Mouse (Mus musculus) ovary, adult 18-20 months (tissue): ENCODE results near the gene Egfl6.
"Not testable (repeated sequence)": the region's sequence is repeated elsewhere in the genome, so short reads cannot be mapped to it uniquely, and the experiment has no call there.

Source experiments
- DNase-seq: peaks from one replicate; pipeline ENCODE4 v3.0.0; 2022; ENCODE audit warnings: low spot score, mixed read lengths

Gene Egfl6

GRCm38 (mm10) chrX:166516631-166517030 lies 68.9 kb downstream of the Egfl6 start:
- no peak for DNase-seq

GRCm38 (mm10) chrX:166515923-166516322 lies 69.6 kb downstream of the Egfl6 start:
- no peak for DNase-seq

- not testable (repeated sequence) for DNase-seq
These were observed 71.5 kb downstream of the Egfl6 start for GRCm38 (mm10) chrX:166514035-166514434.

- DNase-seq, result no peak
These were observed 73.4 kb downstream of the Egfl6 start for GRCm38 (mm10) chrX:166512071-166512470.

GRCm38 (mm10) chrX:166511107-166511506 lies 74.4 kb downstream of the Egfl6 start:
- no peak for DNase-seq

- DNase-seq, result peak; percentile 93
These were observed 75.5 kb downstream of the Egfl6 start for GRCm38 (mm10) chrX:166509761-166510738.

- no peak for DNase-seq
These were observed 81.1 kb downstream of the Egfl6 start for GRCm38 (mm10) chrX:166504421-166504820.

GRCm38 (mm10) chrX:166499496-166500190 lies 85.9 kb downstream of the Egfl6 start:
- no peak for DNase-seq

- DNase-seq, result no peak
These were observed 87.7 kb downstream of the Egfl6 start for GRCm38 (mm10) chrX:166497771-166498170.

- DNase-seq, result no peak
These were observed 90.5 kb downstream of the Egfl6 start for GRCm38 (mm10) chrX:166495052-166495451.

GRCm38 (mm10) chrX:166479365-166479983 lies 106.0 kb downstream of the Egfl6 start, which contains the start of gene Rab9:
Gene Rab9, minus strand, starts transcription at chrX:166479867.
- peak; percentile 87 for DNase-seq

- DNase-seq, result no peak
These were observed 106.7 kb downstream of the Egfl6 start for GRCm38 (mm10) chrX:166478631-166479364.

- no peak for DNase-seq
These were observed 108.1 kb downstream of the Egfl6 start for GRCm38 (mm10) chrX:166477393-166477792.
